Mouse (Mus musculus): Measurements from ENCODE around the gene Mtfr1l. TPM values are rescaled to one million over a fixed set of nuclear protein-coding genes. Genes with fewer than 3 reads are reported as not detected.

Mtfr1l gene
- polyA plus RNA-seq, 1 experiment from 2014 or later, result 135 TPM

GRCm38 (mm10) chr4:134575486-134575885 lies 40.3 kb upstream of the Mtfr1l start:
- DNase-seq (ENCODE audit: low spot score) (no peak), ATAC-seq (replicated peaks; ENCODE audit: low FRiP score) (no peak)
- no peaks in the 10 kb centered on the region for H3K27me3 ChIP-seq (ENCODE audit: control insufficient read depth, insufficient read depth, low read length)
- H3K4me1 ChIP-seq (replicated peaks; ENCODE audit: control insufficient read depth, insufficient read depth, low read length), result peaks cover 3% of the 10 kb centered on the region; the same call in 1 of the 2 replicates
- H3K9ac ChIP-seq (ENCODE audit: low read length), result no peak overlapping the region
- H3K9me3 ChIP-seq (ENCODE audit: control insufficient read depth, low read length), result no peaks in the 10 kb centered on the region
- no peak overlapping the region for H3K4me2 ChIP-seq (ENCODE audit: low read depth, low read length, severe bottlenecking)
- no peak overlapping the region for H3K27ac ChIP-seq (ENCODE audit: low read depth, low read length)
- 74% methylated on average over 11 of the region's 11 CpGs for WGBS
- no peak overlapping the region for H3K4me3 ChIP-seq (ENCODE audit: low read depth, low read length)
- no peaks in the 10 kb centered on the region for H3K36me3 ChIP-seq (ENCODE audit: control insufficient read depth, insufficient read depth, low read length)

- H3K9me3 ChIP-seq (ENCODE audit: control insufficient read depth, low read length), result no peaks in the 10 kb centered on the region
- H3K9ac ChIP-seq (ENCODE audit: low read length), result no peak overlapping the region
- H3K36me3 ChIP-seq (ENCODE audit: control insufficient read depth, insufficient read depth, low read length), result no peaks in the 10 kb centered on the region
- H3K4me3 ChIP-seq (ENCODE audit: low read depth, low read length), result no peak overlapping the region
- H3K27me3 ChIP-seq (ENCODE audit: control insufficient read depth, insufficient read depth, low read length), result no peaks in the 10 kb centered on the region
- no peak overlapping the region for H3K4me2 ChIP-seq (ENCODE audit: low read depth, low read length, severe bottlenecking)
- H3K4me1 ChIP-seq (replicated peaks; ENCODE audit: control insufficient read depth, insufficient read depth, low read length), result peaks cover 5% of the 10 kb centered on the region
- 87% methylated on average over 24 of the region's 24 CpGs for WGBS
- ATAC-seq (replicated peaks; ENCODE audit: low FRiP score) (no peak), DNase-seq (ENCODE audit: low spot score) (no peak)
- no peak overlapping the region for H3K27ac ChIP-seq (ENCODE audit: low read depth, low read length)
Measured at GRCm38 (mm10) chr4:134572449-134573300, 37.5 kb upstream of the Mtfr1l start.

DNA sequence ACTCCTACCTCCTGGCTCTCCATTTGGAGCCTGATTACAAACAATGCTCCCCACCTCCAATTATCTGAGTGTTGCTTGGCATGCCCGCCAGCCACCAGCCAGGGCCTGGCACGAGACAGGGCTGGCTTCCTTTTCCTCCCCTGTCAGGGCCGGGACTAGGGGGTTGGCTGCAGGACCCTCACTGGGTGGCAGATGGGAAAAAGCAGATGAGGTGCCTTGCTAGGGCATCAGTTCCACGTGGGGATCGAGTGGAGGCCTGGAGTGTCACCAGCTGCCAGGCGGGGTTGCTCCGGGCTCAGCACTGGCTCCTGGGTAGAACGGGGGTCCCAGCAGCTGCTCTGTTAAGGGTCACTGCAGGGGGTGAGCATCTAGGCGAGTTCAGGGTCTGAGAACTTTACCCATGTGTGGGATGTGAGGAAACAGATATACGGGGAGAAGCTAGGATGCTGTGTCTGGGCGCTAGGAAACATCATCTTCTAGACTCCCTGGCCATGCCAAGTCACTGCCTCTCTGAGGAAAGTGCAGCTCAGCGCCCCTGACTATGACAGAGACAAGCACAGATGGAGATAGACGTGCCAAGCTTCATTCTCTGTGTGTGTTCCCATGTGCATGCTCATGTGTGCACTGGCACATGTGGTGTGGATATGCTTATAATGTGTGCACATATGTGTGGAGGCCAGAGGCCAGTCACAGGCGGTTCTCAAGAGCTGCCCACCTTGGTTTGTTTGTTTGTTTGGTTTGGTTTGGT lies 35.7 kb upstream of the Mtfr1l start:
- no peak overlapping the region for H3K27ac ChIP-seq (ENCODE audit: low read depth, low read length)
- no peak overlapping the region for H3K4me3 ChIP-seq (ENCODE audit: low read depth, low read length)
- ATAC-seq (replicated peaks; ENCODE audit: low FRiP score) (no peak), DNase-seq (ENCODE audit: low spot score) (no peak)
- peaks cover 9% of the 10 kb centered on the region for H3K4me1 ChIP-seq (replicated peaks; ENCODE audit: control insufficient read depth, insufficient read depth, low read length)
- H3K36me3 ChIP-seq (ENCODE audit: control insufficient read depth, insufficient read depth, low read length), result no peaks in the 10 kb centered on the region
- H3K9ac ChIP-seq (ENCODE audit: low read length), result no peak overlapping the region
- no peak overlapping the region for H3K4me2 ChIP-seq (ENCODE audit: low read depth, low read length, severe bottlenecking)
- 76% methylated on average over 14 of the region's 14 CpGs for WGBS
- no peaks in the 10 kb centered on the region for H3K9me3 ChIP-seq (ENCODE audit: control insufficient read depth, low read length)
- H3K27me3 ChIP-seq (ENCODE audit: control insufficient read depth, insufficient read depth, low read length), result no peaks in the 10 kb centered on the region

- no peaks in the 10 kb centered on the region for H3K36me3 ChIP-seq (ENCODE audit: control insufficient read depth, insufficient read depth, low read length)
- ATAC-seq (replicated peaks; ENCODE audit: low FRiP score) (no peak), DNase-seq (ENCODE audit: low spot score) (no peak)
- WGBS, result 80% methylated on average over 8 of the region's 8 CpGs
- no peaks in the 10 kb centered on the region for H3K27me3 ChIP-seq (ENCODE audit: control insufficient read depth, insufficient read depth, low read length)
- no peak overlapping the region for H3K27ac ChIP-seq (ENCODE audit: low read depth, low read length)
- H3K4me3 ChIP-seq (ENCODE audit: low read depth, low read length), result no peak overlapping the region
- no peak overlapping the region for H3K4me2 ChIP-seq (ENCODE audit: low read depth, low read length, severe bottlenecking)
- H3K9ac ChIP-seq (ENCODE audit: low read length), result no peak overlapping the region
- H3K9me3 ChIP-seq (ENCODE audit: control insufficient read depth, low read length), result no peaks in the 10 kb centered on the region
- H3K4me1 ChIP-seq (replicated peaks; ENCODE audit: control insufficient read depth, insufficient read depth, low read length), result peaks cover 9% of the 10 kb centered on the region
Measured at GRCm38 (mm10) chr4:134569831-134570230, 34.6 kb upstream of the Mtfr1l start.

DNA sequence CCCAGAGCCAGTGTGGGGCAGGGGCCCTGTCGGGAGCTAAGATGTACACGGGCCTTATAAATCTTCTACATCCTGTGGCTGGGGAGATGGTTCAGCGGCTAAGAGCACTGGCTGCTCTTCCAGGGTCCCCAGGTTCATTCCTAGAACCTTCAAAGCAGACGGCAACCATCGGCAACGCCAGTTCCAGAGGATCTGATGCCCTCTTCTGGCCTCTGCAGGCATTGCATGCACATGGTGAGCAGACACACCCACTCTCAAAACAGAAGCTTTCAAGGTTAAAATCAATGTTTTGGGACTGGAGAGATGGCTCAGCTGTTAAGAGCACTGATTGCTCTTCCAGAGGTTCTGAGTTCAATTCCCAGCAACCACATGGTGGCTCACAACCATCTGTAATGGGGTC lies 34.0 kb upstream of the Mtfr1l start:
- Histone ChIP-seq H3K27ac (ENCODE audit: low read depth, low read length) (no peak overlapping the region), H3K4me1 (replicated peaks; ENCODE audit: control insufficient read depth, insufficient read depth, low read length) (peaks cover 9% of the 10 kb centered on the region), H3K4me2 (ENCODE audit: low read depth, low read length, severe bottlenecking) (no peak overlapping the region), H3K9me3 (ENCODE audit: control insufficient read depth, low read length) (no peaks in the 10 kb centered on the region), H3K36me3 (ENCODE audit: control insufficient read depth, insufficient read depth, low read length) (no peaks in the 10 kb centered on the region), H3K9ac (ENCODE audit: low read length) (no peak overlapping the region), H3K4me3 (ENCODE audit: low read depth, low read length) (no peak overlapping the region), H3K27me3 (ENCODE audit: control insufficient read depth, insufficient read depth, low read length) (no peaks in the 10 kb centered on the region)
- no peak for DNase-seq (ENCODE audit: low spot score)
- no peak for ATAC-seq (replicated peaks; ENCODE audit: low FRiP score)
- WGBS, result 75% methylated on average over 6 of the region's 6 CpGs

DNA sequence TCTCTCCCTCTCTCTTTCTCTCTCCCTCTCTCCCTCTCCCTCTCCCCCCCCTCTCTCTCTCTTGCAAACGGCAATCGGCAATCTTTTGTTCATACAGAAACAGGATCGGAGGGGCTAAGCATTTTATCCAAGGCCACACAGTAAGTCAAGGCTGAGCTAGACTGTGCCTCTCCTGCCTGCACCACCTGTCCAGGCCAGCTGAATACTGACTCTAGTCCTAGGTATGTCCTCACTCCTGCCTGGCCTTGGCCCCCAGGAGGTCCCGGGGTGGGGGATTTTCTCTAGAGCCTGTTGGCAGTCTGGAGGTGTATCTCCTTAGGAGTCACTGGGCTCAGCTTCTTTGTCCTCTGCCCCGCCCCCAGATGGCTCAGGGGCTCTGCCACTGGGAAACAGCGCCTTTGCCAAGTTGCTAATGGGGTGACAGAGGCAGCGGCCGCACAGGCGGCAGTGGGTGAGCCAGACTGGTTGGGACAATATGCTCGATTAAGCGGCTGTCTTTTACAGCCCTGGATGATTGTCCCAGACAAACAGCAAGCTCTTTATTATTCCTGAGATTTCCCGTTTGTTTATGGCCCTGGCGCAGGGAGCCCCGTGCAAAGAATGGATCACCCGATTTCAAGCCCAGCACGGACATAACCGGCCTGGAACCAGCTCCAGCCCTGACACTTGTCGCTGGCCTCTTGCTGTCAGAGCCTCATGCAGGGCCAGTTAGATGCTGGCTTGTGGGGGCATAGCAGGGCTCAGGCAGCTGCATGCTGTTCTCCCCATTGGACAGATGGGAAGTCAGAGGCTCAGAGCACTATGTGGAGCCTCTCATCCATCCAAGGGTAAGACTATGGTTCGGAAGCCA lies 32.4 kb upstream of the Mtfr1l start:
- 23% methylated on average over 19 of the region's 19 CpGs for WGBS
- DNase-seq (ENCODE audit: low spot score), result no peak
- H3K27me3 ChIP-seq (ENCODE audit: control insufficient read depth, insufficient read depth, low read length), result no peaks in the 10 kb centered on the region

DNA sequence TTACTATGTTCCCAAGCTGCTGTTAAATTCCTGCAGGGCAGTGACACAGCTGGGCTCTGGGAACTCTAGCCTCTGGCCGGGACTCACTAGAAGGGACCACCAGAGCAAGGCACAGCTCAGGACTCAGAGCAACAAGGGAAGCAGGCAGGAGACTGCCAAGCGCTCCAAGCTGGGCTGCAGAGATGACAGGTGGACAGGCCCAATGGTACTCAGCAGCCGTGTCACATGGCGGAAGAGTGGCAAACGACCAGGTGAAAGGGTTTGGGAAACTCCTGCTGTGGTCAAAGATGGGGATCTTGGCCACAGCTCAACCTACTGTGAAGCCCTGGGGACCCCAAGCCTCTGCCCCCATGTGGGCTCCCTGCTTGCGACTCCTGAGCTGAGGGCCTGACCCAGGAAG lies 28.9 kb upstream of the Mtfr1l start:
- no peak overlapping the region for H3K4me2 ChIP-seq (ENCODE audit: low read depth, low read length, severe bottlenecking)
- no peaks in the 10 kb centered on the region for H3K36me3 ChIP-seq (ENCODE audit: control insufficient read depth, insufficient read depth, low read length)
- DNase-seq (ENCODE audit: low spot score) (no peak), ATAC-seq (replicated peaks; ENCODE audit: low FRiP score) (no peak)
- peaks cover 9% of the 10 kb centered on the region for H3K4me1 ChIP-seq (replicated peaks; ENCODE audit: control insufficient read depth, insufficient read depth, low read length)
- no peaks in the 10 kb centered on the region for H3K9me3 ChIP-seq (ENCODE audit: control insufficient read depth, low read length)
- H3K4me3 ChIP-seq (ENCODE audit: low read depth, low read length), result no peak overlapping the region
- no peak overlapping the region for H3K9ac ChIP-seq (ENCODE audit: low read length)
- no peak overlapping the region for H3K27ac ChIP-seq (ENCODE audit: low read depth, low read length)
- 84% methylated on average over 6 of the region's 6 CpGs for WGBS
- no peaks in the 10 kb centered on the region for H3K27me3 ChIP-seq (ENCODE audit: control insufficient read depth, insufficient read depth, low read length)

More for the DNA sequence above, 32.4 kb upstream of the Mtfr1l start:
- H3K27ac ChIP-seq (ENCODE audit: low read depth, low read length), result no peak overlapping the region
- no peak for ATAC-seq (replicated peaks; ENCODE audit: low FRiP score)
- peaks cover 9% of the 10 kb centered on the region for H3K4me1 ChIP-seq (replicated peaks; ENCODE audit: control insufficient read depth, insufficient read depth, low read length)
- peak overlapping the region; percentile 15; the same call in 1 of the 2 replicates for H3K4me2 ChIP-seq (ENCODE audit: low read depth, low read length, severe bottlenecking)
- no peak overlapping the region for H3K4me3 ChIP-seq (ENCODE audit: low read depth, low read length)
- no peaks in the 10 kb centered on the region for H3K36me3 ChIP-seq (ENCODE audit: control insufficient read depth, insufficient read depth, low read length)
- no peak overlapping the region; the same call in 1 of the 2 replicates for H3K9ac ChIP-seq (ENCODE audit: low read length)
- no peaks in the 10 kb centered on the region for H3K9me3 ChIP-seq (ENCODE audit: control insufficient read depth, low read length)

DNA sequence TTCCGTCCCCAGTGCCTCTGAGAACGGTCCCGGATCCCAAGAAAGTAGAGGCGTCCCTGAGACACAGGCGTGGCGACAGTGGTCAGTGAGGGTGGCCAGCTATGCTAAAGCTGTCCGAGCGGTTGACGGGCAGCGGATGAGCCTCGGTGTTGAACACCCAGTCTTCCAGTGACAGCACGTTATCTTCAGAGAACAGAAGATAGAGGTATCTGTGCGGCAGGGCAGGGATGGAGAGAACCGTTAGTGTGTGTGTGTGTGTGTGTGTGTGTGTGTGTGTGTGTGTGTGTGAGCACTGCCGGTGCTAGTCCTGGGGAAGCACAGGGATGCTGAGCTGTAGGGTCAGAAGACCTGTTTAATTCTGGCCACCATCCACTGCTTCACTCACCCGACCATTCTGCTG lies 28.4 kb upstream of the Mtfr1l start:
- H3K27me3 ChIP-seq (ENCODE audit: control insufficient read depth, insufficient read depth, low read length), result no peaks in the 10 kb centered on the region
- no peaks in the 10 kb centered on the region for H3K9me3 ChIP-seq (ENCODE audit: control insufficient read depth, low read length)
- H3K9ac ChIP-seq (ENCODE audit: low read length), result no peak overlapping the region
- ATAC-seq (replicated peaks; ENCODE audit: low FRiP score), result no peak
- 91% methylated on average over 16 of the region's 16 CpGs for WGBS
- no peak for DNase-seq (ENCODE audit: low spot score)
- no peak overlapping the region for H3K4me3 ChIP-seq (ENCODE audit: low read depth, low read length)
- no peaks in the 10 kb centered on the region for H3K36me3 ChIP-seq (ENCODE audit: control insufficient read depth, insufficient read depth, low read length)
- no peak overlapping the region for H3K27ac ChIP-seq (ENCODE audit: low read depth, low read length)
- peaks cover 9% of the 10 kb centered on the region for H3K4me1 ChIP-seq (replicated peaks; ENCODE audit: control insufficient read depth, insufficient read depth, low read length)
- no peak overlapping the region for H3K4me2 ChIP-seq (ENCODE audit: low read depth, low read length, severe bottlenecking)

Measured in forebrain, embryonic 11.5 days (tissue).